Mouse (Mus musculus) retina, adult 2 months (tissue): ENCODE data around the gene Chst1.

ENCODE experiments used
- DNase-seq: peaks from one replicate; pipeline ENCODE4 v3.0.0-alpha.2; 2012; ENCODE audit warnings: low read depth, low spot score

Chst1 gene

DNA sequence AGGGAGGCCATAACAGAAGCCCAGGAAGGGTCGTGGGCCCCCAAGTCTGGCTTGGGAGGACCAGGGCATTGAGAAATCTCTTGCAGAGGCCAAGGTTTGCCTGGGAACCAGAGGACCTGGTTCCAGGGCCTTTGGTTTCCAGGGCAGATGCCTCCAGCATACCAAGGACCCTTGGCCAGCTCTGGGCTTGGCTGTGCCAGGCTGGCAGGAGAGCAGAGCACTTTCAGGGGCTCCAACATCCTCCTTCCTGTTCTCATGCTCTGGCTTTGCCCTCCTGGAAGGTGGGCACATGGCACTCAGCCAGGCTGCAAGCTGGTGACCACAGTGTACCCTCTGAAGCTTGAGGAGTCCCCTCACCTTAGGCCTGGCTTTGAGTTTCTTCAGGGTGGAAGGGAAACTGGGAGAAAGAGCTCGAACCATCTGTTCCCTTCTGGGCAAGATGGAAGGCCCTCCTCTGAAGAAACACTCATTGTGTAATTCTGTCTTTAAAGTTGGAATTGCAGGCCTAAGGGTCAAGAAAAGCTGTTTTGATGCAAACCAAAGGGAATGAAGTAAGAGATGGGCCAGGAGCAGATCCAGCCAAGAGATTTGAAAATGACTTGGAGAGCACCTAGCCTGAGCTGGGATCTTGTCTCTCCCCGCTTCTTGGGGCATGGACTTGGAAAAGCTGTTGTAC lies 10.3 kb downstream of the Chst1 start:
- no peak for DNase-seq

DNA sequence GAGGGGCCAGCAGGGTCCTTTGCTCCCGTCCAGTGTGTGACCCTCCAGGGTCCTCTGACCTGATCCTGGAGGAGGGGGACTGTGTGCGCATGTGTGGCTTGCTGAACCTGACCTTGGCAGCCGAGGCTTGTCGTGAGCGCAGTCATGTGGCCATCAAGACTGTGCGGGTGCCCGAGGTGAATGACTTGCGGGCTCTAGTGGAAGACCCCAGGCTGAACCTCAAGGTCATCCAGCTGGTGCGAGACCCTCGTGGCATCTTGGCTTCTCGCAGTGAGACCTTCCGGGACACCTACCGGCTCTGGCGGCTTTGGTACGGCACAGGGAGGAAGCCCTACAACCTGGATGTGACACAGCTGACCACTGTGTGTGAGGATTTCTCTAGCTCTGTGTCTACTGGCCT lies 14.1 kb downstream of the Chst1 start:
- no peak for DNase-seq

DNA sequence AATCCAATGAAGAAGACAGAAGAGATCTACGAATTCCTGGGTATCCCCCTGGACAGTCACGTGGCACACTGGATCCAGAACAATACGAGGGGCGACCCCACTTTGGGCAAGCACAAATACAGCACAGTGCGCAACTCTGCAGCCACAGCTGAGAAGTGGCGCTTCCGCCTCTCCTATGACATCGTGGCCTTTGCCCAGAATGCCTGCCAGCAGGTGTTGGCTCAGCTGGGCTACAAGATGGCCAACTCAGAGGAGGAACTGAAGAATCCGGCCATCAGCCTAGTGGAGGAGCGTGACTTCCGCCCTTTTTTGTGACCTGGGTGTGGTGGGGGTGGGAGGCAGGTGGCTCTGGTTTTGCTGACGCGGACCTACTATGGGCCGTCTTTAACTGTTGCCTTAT lies 14.6 kb downstream of the Chst1 start:
- no peak for DNase-seq

DNA sequence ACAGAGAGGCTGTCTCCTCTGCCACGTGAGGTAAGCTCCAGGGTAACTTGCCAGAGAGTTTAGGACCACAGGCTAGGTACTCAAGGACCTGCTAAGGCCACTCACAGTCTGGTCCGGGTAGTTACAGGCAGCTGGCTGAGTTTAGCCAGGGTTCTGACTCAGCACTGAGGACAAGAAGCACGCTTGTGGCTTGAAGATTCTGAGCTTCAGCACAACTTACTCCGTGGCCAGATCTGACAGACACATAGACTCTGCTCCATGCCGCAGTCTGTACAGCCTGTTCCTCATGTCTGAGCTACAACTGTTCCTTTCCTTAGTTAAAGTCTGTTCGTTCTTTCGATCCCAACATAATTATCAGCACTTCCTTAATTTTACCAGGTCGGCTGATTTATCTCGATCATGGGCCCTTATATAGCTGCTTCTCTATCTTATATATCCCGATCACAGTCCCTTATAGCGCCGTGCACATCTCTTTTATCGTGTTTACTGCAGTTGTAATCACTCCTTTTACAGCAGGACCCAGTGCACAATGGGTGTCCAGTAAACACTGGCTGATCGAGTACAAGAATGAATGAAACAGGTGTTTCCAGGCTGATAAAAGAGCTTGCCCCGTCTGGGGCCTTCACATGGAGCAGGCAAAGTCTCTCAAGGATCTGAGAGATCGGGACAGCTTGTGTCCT lies 17.7 kb downstream of the Chst1 start:
- no peak for DNase-seq

DNA sequence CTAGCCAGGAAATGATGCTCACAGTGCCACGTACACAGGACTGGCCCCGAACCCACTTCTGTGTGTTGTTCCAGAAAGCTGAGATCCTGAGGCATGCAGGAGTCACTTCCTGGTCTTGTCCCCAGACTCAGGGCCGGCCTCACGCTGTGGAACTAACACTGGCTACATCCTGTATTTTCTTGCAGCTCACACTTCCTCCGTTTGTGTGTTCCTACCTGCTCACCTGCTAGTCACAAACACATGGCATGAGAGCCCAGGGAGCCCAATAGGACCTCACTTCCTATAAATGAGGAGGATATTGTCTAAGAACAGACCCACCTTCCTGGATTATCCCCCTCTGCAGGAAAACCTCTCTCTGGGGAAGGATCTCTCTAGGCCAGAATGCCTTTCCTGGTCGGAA lies 18.5 kb downstream of the Chst1 start:
- no peak for DNase-seq

DNA sequence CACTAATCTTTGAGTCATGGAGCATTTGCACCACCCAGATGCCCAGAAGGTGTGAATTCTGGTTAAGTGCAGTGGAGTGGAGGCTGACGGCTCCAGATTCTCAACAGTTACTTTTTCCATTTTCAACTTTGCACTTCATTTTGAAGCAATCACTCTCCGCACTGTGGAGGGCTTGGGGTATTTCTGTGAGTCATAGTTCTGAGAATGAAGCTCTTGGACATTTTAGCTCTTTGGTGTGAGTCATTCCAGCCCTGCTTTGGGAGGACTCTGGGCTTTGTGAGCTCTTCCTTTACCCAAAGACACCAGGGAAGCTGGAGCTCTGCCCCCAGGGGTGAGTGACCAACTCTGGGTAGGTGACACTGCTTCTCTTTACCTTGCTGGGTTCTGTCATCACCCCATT lies 28.1 kb downstream of the Chst1 start:
- no peak for DNase-seq

DNA sequence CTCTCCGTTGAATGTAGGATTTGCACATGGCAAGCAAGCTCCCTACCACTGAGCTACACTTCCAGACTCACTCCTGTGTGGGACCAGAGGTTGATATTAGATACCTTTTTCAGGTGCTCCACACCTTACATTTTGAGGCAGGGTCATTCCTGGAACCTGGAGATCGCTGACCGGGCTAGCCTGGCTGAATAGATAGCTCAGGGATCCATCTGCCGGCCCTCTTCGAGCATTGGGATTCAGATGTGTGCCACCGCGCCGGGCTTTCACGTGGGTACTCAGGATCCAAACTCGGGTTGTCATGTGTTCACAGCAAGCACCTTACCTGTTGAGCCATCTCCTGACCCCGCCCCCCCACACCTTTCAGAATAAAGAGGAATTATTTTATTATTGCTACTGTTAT lies 31.3 kb downstream of the Chst1 start:
- no peak for DNase-seq

DNA sequence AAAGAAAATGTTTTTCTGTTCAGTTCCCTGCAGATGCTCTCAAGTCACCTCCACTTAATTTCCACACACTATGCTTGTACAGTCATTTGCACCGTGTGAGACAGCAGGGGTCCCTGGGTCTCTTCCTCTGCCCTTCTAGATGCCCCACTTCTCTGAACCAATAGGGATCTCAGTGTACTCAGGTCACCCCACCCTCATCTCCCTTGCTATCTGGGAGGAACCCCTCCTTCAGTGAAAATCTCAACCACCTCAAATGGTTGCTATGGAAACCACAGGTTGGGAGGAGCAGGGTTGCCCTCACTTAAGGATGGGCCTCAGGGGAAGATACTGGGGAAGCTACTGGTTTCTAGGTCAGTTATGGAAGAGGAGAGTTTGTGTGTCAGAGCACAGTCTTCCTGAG lies 32.5 kb downstream of the Chst1 start:
- DNase-seq: no peak

DNA sequence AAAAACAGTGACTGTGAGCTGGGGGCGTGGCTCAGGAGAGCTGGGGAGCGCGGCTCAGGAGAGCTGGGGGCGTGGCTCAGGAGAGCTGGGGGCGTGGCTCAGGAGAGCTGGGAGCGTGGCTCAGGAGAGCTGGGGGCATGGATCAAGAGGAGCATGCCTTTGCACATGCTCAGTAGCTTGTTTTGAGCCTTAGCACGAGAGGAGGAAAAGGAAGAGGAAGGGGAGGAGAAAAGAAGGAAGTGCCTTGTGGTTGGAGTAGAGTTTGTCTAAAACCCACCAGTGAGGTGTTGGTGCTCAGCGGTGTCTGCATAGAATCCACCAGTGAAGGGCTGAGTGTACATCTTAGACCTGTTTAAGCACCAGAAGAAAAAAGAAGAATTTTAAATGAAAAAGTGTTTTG lies 41.0 kb downstream of the Chst1 start:
- DNase-seq: no peak

DNA sequence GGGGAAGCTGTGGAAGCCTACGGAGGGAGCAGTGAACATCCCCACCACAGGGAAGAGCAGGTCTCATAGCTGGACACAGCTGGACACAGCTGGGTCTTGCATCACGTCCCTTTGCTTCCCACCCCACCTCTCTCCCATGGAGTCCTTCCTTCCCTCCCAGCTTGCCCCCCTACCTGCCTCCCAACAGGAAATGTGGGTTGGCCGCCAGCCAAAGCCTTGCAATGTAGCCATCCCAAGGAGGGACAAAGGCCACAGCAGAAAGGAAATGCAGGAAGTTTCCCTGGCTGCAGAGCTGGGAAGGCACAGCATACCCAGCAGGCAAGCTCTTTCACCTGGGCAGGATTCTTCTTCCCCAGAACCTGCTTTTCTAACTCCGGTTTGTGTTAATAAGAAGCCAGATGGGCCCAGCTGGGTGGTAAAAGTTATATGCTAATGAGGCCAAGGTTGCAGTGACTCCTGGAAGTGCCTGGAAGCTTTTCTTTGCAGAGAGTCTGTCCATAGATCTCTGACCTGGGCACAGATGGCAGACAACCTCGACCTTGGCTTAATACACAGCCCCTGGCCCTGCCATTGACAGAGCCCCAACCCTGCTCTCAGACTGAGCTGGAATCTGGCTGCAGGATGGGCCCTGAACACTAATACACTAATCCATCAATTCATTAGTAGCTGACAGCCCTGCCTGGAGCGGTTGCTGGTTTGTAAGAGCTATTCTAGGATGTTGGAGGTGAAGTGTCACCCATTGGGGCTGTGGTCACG lies 46.0 kb downstream of the Chst1 start:
- DNase-seq: no peak

DNA sequence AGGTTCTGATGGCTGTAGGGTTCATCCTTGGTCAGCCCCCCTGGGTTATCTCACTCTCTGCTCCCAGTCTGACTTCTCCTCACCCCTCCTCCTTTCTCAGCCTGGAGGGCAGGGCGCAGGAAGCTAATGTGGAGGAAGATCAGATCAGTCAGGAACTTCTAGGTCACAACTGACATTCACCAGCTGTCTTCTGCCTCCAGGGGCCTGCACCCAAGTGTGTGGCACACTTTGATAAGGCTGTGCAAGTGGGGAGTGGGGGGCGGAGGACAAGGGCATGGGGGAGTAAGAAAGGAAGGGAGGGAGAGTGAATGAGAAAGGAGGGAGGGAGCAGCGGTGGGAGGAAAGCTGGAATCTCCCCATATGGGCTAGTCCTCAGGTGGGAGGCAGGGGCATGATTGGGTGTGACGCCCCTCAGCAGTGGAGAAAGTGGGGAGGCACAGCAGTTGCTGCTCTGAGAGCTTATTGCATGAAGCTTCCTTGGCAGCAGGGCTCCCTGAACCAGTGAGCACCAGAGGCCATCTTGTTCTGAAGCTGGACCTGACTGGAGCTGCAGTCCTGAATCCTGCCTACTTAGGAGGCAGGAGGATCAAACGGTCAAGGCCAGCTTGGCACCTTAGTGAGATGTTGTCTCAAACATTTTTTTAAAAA lies 49.8 kb downstream of the Chst1 start:
- no peak for DNase-seq

DNA sequence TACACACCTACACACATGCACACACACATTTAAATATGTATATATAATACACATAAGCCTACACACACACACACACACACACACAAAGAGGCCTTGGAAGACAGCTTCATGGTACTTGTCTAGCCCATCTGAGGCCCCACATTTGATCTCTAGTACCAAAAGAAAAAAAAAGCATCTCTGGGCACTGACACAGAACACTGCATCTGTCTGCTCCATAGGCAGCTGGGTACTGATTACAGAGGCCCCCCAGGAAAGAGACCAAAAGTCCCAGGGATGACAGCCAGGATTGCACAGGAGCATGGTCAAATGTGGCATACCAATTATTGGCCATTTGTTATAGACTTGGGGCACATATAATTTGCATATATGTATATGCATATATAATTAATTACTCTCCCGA lies 50.9 kb downstream of the Chst1 start:
- DNase-seq: no peak

DNA sequence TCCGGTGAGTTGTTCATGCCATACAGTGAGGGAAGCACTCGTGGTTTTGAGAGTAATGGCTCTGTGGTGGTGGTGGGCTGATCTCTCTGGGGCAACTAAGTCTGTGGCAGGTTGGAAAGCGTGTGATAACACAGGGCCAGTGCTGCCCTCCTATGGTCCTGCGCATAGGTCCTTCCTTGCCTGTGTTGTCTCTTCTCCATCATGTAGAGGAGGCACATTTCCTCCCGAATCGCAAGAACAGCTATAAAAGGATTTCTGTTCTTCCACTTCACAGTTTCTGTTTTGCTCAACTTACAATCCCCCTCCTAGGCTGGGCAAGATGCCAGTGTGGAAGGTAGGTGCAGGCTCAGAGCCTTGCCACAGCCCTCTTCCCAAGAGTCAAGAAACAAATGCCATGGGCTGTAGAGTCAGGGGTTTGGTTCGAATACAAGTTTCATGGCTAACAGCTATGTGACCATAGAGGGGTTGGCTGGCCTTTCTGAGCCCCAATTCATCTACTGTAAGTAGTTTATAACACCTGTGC lies 51.8 kb downstream of the Chst1 start:
- DNase-seq: no peak

DNA sequence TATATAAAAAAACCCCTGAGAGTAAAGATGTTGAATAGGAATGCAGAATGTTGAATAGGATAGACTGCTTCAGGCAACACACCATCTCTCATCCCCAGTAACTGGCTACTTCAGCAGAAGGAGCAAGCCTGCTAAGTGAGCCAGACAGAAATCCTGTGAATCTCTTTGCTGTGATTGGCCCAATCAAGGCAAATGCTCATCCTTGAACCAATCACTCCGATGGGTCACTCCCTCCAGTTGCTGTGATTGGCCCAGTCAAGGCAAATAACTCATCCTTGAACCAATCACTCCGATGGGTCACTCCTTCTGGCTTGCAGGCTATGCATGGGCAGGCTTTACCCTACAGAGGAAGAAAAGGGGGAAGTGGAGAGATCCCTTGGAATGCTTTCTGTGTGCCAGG lies 57.7 kb downstream of the Chst1 start:
- no peak for DNase-seq

DNA sequence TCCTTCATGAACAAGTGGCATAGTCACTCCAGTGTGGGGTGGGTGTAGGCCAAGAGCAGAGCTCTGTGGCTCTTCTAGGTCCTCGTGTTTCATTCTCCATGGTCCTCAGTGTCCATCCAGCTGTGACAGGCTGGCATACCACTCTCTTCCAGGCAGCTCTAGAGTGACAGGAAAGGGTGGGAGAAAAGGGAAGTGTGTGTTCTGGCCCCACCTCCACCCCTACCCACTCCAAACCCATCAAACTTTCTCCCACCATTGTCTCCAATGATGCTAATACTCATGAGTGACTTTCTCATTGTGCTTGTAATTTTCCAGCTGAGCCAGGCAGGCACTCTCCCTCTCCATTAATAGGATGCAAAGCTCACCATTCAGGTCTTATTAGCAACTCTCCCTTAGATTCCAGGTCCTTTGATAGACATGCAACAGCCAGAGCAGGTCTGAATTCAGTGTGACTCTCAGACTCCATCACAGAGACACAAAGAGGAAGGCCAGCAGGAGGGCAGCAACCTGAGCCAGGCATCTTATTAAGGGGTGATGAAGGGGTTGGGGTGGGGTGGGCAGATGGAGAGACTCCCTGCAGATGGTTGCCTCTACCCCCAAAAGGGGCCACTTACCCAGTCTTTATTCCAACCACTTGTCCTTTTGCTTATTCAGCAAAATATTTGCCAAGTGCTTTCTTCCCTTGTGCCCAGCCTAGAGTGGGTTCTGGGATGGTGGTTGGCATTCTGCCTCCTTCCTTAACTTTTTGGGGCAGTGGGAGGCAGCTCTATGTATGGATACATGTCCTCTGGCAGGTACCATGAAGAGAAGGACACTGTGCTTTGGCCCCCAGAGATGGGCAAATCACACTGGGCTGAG lies 59.0 kb downstream of the Chst1 start:
- DNase-seq: no peak

DNA sequence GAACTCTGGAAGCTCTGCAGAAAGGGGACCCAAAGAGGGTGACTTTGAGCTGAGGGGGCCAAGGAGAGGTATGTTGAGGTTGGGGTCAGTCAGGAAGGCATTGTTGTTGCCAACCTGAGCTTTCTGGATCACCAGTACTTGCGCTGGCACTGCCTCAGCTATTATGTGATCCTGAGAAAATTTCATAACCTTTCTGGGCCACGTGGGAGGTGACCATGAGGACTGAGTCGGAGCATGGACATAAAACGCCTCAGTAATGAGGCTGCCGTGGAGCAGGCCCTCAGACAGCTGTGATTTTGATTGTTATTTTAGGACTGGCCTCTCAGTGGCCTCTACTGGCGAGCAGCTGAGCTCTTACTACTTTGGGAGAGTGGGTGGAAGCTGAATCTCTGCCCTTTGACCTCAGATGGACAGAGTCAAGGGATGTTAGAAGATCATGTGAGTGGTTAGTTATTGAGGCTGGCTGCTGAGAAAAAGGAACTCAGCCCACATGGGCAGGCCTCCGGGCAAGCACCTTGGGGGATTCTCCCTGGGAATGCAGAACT lies 60.1 kb downstream of the Chst1 start:
- no peak for DNase-seq

DNA sequence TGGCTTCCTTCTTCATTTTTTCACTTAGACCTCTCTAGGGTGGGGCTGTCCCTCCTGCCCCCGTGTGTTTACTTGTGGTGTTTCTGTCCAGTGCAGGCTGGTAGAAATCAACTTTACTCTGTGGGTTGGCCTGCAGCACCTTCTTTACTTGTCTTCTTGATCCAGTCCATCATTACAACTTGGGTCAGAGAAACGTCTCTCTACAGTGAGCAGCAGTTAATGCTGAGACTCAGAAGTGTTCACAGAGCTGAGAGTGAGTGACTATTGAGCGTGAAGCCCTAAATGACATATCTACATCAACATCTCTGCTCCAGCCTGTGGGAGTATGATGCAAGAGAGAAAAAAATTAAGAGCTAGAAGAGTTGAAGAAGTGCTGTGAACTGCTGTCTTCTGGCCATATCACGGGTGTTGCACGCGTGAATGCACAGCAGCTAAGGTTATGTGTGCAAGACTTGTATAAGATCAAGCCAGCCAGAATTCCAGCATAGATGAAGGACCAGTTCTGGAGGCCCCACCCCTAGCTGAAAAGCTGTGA lies 63.1 kb downstream of the Chst1 start:
- no peak for DNase-seq
